Mouse (Mus musculus) T-helper 1 cell (primary cell): ENCODE measurements around the gene Fat3.

Experiments
- in situ Hi-C: fragments of 300-600 bp; cut with MboI, MseI; formaldehyde crosslinking; loops from one replicate; pipeline ENCODE4 v1.15.1; 2025; ENCODE audit warnings: high pct_unique_total_duplicates

The Fat3 gene

DNA sequence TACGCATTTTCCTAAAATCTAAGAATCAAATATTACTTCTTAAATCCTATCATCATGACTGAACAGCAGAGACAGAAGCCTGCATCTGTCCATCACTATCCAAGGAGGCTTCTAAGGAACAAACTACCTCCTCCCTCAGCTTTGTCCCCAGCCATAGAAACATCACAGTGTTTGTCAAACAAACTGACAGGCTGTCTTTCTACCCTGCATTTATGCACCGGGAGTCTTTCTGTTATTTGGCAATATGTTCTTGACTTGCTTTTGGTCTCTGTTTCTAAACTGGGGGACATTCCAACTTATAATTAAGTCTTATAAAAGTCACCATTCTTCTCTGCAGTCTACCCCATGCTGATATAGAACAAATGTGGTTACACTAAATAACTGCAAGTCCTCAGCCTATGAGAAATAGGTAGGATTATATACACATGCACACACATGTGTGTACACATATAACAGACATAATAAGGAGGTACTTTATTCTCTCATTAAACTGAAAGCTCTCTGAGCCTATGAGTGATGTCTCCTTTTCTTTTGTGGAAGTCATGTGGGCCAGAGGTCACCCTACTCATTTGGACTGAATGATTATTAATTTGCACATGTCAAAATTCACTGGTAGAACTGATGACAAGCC lies 244.4 kb downstream of the Fat3 start:
- in situ Hi-C loops = no loop called here

- in situ Hi-C loops = no loop called here
Measured at GRCm38 (mm10) chr9:16246741-16247140, 254.3 kb downstream of the Fat3 start.

DNA sequence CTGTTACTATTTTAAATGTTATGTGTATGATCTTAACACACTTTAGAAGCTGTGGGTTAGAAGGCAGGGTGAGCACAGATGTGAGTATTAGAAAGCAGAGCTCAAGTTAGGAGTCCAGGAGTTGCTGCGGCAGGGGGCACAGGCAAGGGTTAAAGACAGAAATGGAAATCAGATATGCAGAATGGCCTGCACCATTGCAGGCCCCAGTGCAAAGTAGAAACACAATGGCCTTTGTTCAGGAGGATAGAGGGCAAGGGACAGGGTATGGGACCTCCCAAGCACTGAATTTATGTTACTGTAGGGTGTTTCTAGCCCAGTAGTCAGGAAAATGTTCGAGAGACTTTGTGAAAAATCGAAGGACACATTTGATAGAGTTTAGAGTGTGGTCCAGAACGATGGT lies 269.5 kb downstream of the Fat3 start:
- in situ Hi-C loops = no loop called here

DNA sequence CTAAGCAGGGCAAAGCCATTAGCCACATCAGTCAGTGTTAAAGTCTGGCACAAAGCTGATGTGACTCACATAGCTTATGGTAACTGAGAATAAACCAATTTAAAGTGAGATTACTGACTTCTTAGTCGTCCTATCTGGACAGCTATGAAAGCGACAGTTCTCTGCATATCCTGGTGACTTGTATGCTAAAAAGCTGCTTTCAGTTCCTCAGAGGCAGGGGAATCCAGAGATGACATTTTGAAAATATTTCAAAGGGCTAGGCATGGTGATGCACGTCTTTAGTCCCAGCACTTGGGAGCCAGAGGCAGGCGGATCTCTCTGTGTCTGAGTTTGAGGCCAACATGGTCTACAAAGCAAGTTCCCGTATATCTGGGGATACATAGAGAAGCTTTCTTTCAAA lies 272.2 kb downstream of the Fat3 start:
- in situ Hi-C loops = no loop called here

- in situ Hi-C loops = no loop called here
Measured at GRCm38 (mm10) chr9:16227398-16227797, 273.7 kb downstream of the Fat3 start.

GRCm38 (mm10) chr9:16226545-16226944 lies 274.5 kb downstream of the Fat3 start:
- in situ Hi-C loops = no loop called here

- in situ Hi-C loops = no loop called here
Measured at GRCm38 (mm10) chr9:16221885-16222284, 279.2 kb downstream of the Fat3 start.

DNA sequence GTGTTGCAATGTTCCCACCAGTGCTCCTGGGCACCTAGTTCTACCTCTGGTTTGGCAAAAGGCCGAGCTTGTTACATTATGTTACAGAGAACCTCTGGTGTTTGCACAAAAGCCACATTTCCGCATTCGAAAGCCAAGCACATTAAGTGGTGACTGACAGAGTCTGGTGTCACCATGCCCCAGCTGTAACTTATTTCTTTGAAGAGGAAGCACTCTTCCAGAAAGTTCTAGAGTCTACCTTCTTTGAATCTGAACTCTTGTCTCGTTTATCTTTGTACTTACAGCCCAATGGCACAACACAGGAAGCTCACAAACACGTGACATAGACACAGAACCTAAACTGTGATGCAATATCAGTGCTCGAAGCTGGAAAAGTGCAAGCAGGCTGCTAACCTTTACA lies 284.9 kb downstream of the Fat3 start:
- in situ Hi-C loops = no loop called here

DNA sequence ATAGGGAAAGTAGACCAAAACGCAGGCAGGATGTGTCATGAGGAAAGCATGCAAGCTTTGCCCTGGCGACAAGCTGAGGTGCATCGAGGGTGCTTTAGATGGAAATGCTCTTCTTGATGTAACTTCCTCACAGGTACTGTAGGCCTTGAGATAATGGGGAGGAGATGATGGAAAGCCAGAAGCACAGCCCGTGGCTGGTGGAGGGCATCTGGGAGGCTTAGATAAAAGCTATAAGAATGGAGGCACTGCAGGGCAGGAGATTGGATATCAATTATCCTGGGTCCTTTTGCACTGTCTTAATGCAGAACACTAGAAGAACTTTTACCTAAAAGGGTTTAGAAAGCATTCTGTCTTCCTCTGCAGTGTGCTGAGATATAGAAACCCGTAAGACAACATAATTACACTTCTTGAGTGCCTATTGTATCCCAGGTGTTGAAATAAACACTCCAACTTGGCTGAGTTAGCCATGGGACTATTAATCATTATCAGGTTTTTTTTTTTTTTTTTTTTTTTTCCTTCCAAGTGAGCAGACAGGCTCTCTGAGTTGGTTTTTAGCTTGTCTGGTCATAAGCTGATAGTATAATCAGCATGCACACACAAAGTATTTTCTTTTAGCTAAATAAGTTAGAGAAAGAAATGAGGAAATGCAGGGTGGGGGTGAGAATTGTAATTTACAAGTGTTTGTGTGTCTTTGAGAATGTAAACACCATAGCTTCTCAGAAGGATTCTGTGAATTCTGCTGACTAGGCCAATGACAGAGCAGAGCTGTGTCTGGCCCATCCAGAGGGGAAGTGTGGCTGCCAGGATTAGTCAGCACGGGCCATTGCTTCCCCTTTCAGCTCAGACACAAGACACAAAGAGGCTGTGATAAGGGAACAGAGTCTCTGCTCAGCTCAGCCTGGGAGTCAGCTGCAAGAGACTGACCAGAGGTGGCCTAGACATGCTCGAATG lies 286.1 kb downstream of the Fat3 start:
- in situ Hi-C loops = no loop called here

- in situ Hi-C loops = no loop called here
Measured at GRCm38 (mm10) chr9:16213324-16213723, 287.8 kb downstream of the Fat3 start.

- in situ Hi-C loops = no loop called here
Measured at GRCm38 (mm10) chr9:16212628-16213027, 288.5 kb downstream of the Fat3 start.

DNA sequence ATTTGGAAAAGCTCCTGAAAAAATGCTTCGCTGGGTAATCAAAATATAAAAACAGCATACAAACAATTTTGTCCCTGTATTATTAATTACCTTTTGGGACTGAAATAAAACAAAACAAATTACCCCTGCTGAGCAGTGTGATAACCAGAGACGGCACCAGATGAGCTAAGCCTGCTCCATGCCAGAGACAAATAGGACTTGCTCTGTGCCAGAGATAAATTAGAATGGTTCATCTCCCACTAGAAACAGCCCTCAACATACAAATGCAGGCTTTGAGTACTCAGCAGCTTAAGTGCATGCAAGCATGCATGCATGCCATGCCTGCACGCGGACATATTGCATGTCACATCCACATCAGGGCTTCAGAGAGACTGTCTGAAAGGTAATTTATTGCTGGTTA lies 288.9 kb downstream of the Fat3 start:
- in situ Hi-C loops = no loop called here

GRCm38 (mm10) chr9:16211468-16211867 lies 289.6 kb downstream of the Fat3 start:
- in situ Hi-C loops = no loop called here

DNA sequence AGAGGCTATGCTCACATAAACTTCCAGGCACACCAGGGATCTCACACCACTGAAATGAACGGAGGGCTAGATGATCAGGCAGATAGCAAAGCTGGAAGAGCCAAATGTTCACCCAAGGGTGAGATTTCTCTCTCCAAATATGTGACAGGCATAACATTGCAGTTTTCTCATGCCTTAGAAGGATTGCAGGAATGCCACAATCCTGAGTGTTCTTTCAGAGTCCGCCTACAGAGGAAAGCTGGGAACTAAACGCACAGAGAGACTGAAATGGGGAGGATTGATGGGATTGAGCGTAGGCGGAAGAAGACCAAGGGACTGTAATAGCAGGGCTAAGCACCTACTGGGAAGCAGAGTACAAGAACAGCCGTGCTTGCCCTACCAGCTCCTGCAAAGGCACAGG lies 298.8 kb downstream of the Fat3 start:
- in situ Hi-C loops = no loop called here

DNA sequence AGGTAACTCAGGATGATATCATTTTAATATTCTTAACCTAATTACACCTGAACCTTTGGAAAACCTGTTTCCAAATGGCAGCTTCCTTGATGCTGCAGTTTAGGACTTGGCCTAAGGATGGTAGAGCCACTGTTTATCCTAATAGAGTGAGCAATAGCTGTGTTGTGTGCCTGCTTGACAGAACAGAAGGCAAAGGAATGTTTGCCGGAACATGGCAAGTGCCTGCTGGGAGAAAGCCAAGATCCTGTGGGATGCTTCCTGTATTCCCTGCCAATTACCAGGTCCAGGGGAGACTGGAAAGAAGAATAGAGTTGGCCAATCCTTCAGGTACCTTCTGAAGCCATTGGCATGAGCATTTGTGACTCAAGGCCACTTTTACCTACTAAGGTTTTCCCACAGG lies 300.1 kb downstream of the Fat3 start:
- in situ Hi-C loops = no loop called here

DNA sequence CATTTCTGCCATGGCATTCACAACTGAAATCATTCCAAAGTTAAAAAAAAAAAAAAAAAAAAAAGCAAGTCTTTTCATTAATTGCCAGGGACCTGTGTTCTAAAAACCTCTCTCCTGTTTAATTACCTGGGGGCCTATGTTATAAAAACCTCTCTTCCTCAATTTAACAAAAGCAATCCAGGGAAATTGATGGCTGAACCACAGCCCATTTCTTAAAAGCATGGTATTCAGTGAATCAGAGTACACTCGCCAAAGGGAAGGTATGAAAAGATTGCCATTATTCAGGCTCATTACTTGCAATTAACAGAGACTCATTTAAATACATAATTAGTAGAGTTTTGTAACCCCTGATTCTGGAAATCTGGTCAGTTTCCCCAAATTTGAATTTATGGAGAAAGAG lies 314.6 kb downstream of the Fat3 start:
- in situ Hi-C loops = no loop called here

- in situ Hi-C loops = no loop called here
Measured at GRCm38 (mm10) chr9:16169238-16169637, 331.8 kb downstream of the Fat3 start.

DNA sequence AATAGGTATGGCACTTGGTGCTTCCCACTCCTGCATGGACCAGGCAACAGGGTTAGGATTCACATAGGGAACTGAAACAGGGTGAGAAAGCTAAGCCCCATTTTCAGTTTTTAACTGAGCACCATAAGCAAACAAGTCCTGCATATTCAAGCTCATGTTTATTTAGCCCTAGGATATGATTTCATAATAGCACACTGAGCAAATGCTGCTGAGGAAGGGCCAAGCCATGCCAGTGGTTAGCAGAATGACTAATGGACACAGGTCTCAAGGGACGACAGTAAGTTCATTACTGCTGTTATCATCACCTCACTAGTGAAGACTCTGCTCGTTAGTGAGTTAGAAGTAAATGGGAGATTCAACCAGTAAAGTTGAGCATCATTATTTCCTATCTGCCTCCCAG lies 333.0 kb downstream of the Fat3 start:
- in situ Hi-C loops = no loop called here

DNA sequence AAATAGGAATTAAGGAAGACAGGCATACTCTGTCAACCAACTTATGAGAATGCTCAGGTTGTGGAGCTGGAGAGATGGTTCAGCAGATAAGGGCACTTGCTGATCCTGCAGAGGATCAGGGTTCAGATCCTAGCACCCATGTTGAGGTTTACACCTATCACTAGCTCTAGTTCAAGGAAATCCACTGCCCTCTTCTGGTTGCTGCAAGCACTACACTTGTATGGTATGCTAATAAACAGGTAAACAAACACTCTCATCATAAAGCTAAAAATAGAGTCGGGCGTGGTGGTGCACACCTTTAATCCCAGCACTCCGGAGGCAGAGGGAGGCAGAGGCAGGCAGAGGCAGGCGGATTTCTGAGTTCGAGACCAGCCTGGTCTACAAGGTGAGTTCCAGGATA lies 341.7 kb downstream of the Fat3 start:
- in situ Hi-C loops = no loop called here

DNA sequence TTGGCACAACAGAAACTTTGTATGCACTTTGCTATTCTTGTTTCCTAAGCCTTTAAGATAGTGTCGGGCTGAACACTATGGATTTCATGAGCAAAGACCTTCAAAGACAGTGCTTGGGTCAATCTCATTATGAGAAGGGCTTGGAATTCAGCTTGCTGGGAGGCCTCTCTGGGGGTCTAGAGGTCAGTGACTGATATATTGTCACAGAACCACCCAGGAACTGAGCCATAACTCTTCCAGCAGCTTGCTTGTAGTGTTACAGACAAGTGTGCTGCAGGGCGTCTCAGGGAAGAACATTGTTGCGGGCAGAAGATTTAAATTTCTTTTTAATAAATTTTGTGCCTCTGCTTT lies 347.5 kb downstream of the Fat3 start:
- in situ Hi-C loops = no loop called here

- in situ Hi-C loops = no loop called here
Measured at GRCm38 (mm10) chr9:16152756-16153579, 348.1 kb downstream of the Fat3 start.

DNA sequence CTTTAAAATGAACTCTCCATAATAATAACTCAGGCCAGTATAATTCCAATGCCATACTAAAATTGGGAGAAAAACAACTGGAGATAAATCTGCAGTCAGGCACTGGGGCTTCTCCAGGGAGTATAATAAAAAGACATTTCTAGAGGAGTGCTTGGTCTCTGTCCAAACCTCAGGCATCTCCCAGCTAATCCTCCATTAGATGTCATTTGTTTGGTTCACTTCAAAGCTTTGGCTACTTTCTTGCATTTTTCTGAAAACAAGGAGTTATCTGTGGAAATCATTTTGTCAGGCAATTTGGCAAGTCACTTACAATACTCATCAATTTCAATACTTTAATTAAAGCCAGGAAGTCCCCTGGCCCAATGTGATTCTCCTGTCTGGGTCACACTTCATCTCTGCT lies 351.0 kb downstream of the Fat3 start:
- in situ Hi-C loops = no loop called here
